Mouse (Mus musculus) testis, adult 2 months (tissue): ENCODE data around the gene Vti1a. TPM values are rescaled to one million over a fixed set of nuclear protein-coding genes. Genes with fewer than 3 reads are reported as not detected.

Experiments used
- H3K27ac ChIP-seq: fragments of 200-500 bp; 2 replicates; pipeline ENCODE4 v1.5.1; 2012; ENCODE audit warnings: low read depth, low read length; ENCODE audit not compliant: control insufficient read depth, insufficient read depth
- H3K27me3 ChIP-seq: fragments of 200-500 bp; 2 replicates; pipeline ENCODE4 v1.6.1; 2012; ENCODE audit warnings: mild to moderate bottlenecking, low read length, moderate library complexity; ENCODE audit not compliant: control insufficient read depth, insufficient read depth
- H3K36me3 ChIP-seq: fragments of 200-500 bp; 2 replicates; pipeline ENCODE4 v1.6.1; 2012; ENCODE audit warnings: mild to moderate bottlenecking, low read length; ENCODE audit not compliant: control insufficient read depth, insufficient read depth
- H3K4me1 ChIP-seq: fragments of 200-500 bp; 2 replicates; pipeline ENCODE4 v1.6.1; 2012; ENCODE audit warnings: low read length; ENCODE audit not compliant: control insufficient read depth, insufficient read depth
- H3K4me3 ChIP-seq: fragments of 200-500 bp; 2 replicates; pipeline ENCODE4 v1.5.1; 2012; ENCODE audit warnings: low read depth, mild to moderate bottlenecking, low read length, moderate library complexity, mixed read lengths; ENCODE audit not compliant: control insufficient read depth
- CTCF ChIP-seq: fragments of 200-500 bp; IDR thresholded peaks from 2 replicates; pipeline ENCODE4 v1.5.1; 2012; ENCODE audit warnings: low read depth, mild to moderate bottlenecking, inconsistent platforms, low read length, moderate library complexity; ENCODE audit not compliant: control insufficient read depth, insufficient read depth, insufficient replicate concordance
- POLR2A ChIP-seq: fragments of 200-500 bp; IDR thresholded peaks from 2 replicates; pipeline ENCODE4 v1.6.1; 2012; ENCODE audit warnings: low read depth, mild to moderate bottlenecking, inconsistent platforms, low read length, moderate library complexity; ENCODE audit not compliant: control insufficient read depth
- polyA plus RNA-seq: library from polyadenylated mRNA; depleted of rRNA; stranded (reverse); fragments of >200 nt; gene quantifications from 2 replicates; pipeline ENCODE4 v1.2.3, GENCODE M21; 2012

Gene Vti1a
- polyA plus RNA-seq, 1 experiment, result 4.7 TPM

GRCm38 (mm10) chr19:55343274-55343673 lies 27.2 kb downstream of the Vti1a start:
- Histone ChIP-seq H3K27ac (no peak overlapping the region), H3K4me3 (no peak overlapping the region), H3K4me1 (no peaks in the 10 kb centered on the region), H3K36me3 (no peaks in the 10 kb centered on the region), H3K27me3 (no peaks in the 10 kb centered on the region)
- no peak for TF ChIP-seq CTCF

- Histone ChIP-seq H3K4me3 (no peak overlapping the region), H3K4me1 (no peaks in the 10 kb centered on the region), H3K27me3 (no peaks in the 10 kb centered on the region), H3K27ac (no peak overlapping the region), H3K36me3 (no peaks in the 10 kb centered on the region)
- TF ChIP-seq POLR2A (no peak), CTCF (no peak)
Measured at GRCm38 (mm10) chr19:55348187-55348586, 32.1 kb downstream of the Vti1a start.

GRCm38 (mm10) chr19:55350673-55351378 lies 34.7 kb downstream of the Vti1a start:
- Histone ChIP-seq H3K4me3 (no peak overlapping the region), H3K4me1 (no peaks in the 10 kb centered on the region), H3K36me3 (no peaks in the 10 kb centered on the region), H3K27me3 (no peaks in the 10 kb centered on the region), H3K27ac (no peak overlapping the region)
- TF ChIP-seq CTCF (no peak), POLR2A (no peak)

- H3K36me3 ChIP-seq, result no peaks in the 10 kb centered on the region
- no peak for TF ChIP-seq CTCF
- TF ChIP-seq POLR2A, result no peak
- no peaks in the 10 kb centered on the region for H3K4me1 ChIP-seq
- no peak overlapping the region for H3K27ac ChIP-seq
- H3K27me3 ChIP-seq, result no peaks in the 10 kb centered on the region
- H3K4me3 ChIP-seq, result no peak overlapping the region
Measured at GRCm38 (mm10) chr19:55362606-55363005, 46.5 kb downstream of the Vti1a start.

GRCm38 (mm10) chr19:55369691-55370090 lies 53.6 kb downstream of the Vti1a start:
- H3K4me1 ChIP-seq, result no peaks in the 10 kb centered on the region
- no peak overlapping the region for H3K4me3 ChIP-seq
- H3K27ac ChIP-seq, result no peak overlapping the region
- no peaks in the 10 kb centered on the region for H3K27me3 ChIP-seq
- TF ChIP-seq CTCF (no peak), POLR2A (no peak)
- no peaks in the 10 kb centered on the region for H3K36me3 ChIP-seq

GRCm38 (mm10) chr19:55376331-55376730 lies 60.2 kb downstream of the Vti1a start:
- Histone ChIP-seq H3K4me1 (no peaks in the 10 kb centered on the region), H3K27me3 (no peaks in the 10 kb centered on the region), H3K4me3 (no peak overlapping the region), H3K27ac (no peak overlapping the region), H3K36me3 (no peaks in the 10 kb centered on the region)
- TF ChIP-seq CTCF, result no peak
- TF ChIP-seq POLR2A, result no peak

- Histone ChIP-seq H3K36me3 (no peaks in the 10 kb centered on the region), H3K4me1 (no peaks in the 10 kb centered on the region), H3K4me3 (no peak overlapping the region), H3K27ac (no peak overlapping the region), H3K27me3 (no peaks in the 10 kb centered on the region)
- no peak for TF ChIP-seq POLR2A
- no peak for TF ChIP-seq CTCF
Measured at GRCm38 (mm10) chr19:55377465-55377864, 61.4 kb downstream of the Vti1a start.
